Mouse (Mus musculus): ENCODE data around the gene Efna4.

DNA sequence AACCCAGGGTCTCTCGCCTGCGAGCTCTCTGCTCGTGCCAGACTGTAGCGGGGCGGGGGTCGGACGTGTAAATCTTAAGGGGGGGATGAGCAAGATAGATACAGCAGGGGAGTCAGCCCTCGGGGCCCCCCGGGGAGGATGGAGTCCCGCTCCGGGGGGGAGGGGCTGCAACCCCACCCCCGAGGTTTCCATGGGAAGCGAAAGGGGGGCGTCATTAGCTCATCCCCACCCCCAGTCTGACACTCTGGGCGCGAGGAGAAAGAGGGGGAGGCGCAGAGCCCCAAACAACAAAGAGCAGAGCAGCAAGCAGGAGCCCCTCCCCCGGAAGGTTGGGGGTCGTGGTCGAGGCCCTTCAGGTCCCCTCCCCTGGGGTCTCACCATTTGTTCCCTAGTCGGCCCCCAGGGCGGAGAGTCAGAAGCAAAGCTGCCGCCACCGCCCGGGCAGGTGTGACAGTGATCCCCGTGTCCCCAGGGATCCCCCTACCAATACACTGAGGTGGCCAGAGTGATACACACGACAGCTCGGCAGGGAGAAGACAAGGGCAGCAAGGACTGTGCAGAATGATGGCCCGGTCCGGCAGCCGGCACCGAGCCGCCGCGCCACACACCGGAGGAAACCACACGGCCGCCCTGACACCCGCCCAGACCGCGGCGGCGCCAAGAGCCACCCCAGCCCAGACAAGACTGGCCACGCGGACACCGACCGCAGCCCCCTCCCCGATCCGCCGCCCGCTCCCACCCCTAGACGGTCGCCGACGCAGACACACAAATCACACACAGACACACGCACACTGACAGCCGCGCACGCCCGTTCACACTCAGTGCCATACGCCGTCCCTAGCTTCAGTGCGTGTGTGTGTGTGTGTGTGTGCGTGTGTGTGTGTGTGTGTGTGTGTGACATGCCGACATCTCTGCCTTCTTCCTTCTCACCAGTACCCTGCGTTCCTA lies 16.4 kb downstream of the Efna4 start:
- TF ChIP-seq GATA1 (IDR thresholded peaks at IDR 0.05; ENCODE audit: borderline replicate concordance, low read length) (no peak), FLI1 (IDR thresholded peaks at IDR 0.05; ENCODE audit: low read length) (no peak)

Measured in megakaryocyte, embryonic 14.5 days (primary cell).